Mouse (Mus musculus): ENCODE data around the gene Wdr27. TPM values are rescaled to one million over a fixed set of nuclear protein-coding genes. Genes with fewer than 3 reads are reported as not detected.

The Wdr27 gene
- total RNA-seq, 1 experiment: 2.0 TPM

DNA sequence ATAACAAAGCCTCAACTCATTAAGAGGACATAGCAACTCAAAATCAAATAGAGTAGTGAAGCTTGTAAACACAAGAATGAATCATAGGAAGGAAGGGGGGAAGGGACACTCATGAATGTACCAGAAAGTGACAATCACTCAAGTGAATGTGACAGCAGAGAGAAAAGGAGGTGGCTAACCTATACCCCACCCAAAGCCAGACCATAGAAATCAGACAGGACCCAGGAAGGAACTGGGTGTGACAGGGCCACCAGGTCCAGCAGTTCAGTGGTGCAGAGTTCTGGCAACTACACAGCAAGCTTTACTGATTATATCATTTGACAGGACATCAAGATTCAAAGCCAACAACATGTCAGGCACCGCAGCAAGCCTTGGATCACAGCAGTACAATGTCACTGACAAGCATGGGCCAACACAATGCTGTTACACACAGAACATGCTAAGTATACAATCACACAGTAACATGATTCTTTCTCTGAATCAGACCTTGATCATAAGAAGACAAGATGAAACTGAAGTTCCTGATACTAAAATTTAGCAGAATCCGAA, 68.2 kb downstream of the Wdr27 start:
- Histone ChIP-seq H3K9me3 (ENCODE audit: control insufficient read depth, insufficient read depth, low read depth, low read length) (0 out of 2 replicates have a peak, but pooled peaks cover 3% of the 10 kb centered on the region), H3K9ac (ENCODE audit: insufficient read depth, low read depth, low read length, poor library complexity, severe bottlenecking) (no peak overlapping the region), H3K4me3 (ENCODE audit: insufficient read depth in 1 of 2, low read depth in 1 of 2, low read length in 2 of 2, poor library complexity in 1 of 2, severe bottlenecking in 1 of 2) (no peak overlapping the region), H3K27ac (ENCODE audit: insufficient read depth, low read depth, low read length, poor library complexity, severe bottlenecking) (no peak overlapping the region), H3K36me3 (ENCODE audit: control insufficient read depth, insufficient read depth, low read length, poor library complexity, severe bottlenecking) (no peaks in the 10 kb centered on the region), H3K4me1 (ENCODE audit: control insufficient read depth in 2 of 2, insufficient read depth in 2 of 2, low read length in 2 of 2, poor library complexity in 1 of 2) (no peaks in the 10 kb centered on the region)
- TF ChIP-seq MAFK (IDR thresholded peaks at IDR 0.05; ENCODE audit: insufficient read depth, low read depth, low read length) (no peak), HCFC1 (IDR thresholded peaks at IDR 0.05; ENCODE audit: borderline replicate concordance, insufficient read depth, low read length) (no peak), ZC3H11A (IDR thresholded peaks at IDR 0.05; ENCODE audit: borderline replicate concordance, low read depth, low read length) (no peak), CHD2 (IDR thresholded peaks at IDR 0.05; ENCODE audit: low read depth, low read length) (no peak), ZNF384 (IDR thresholded peaks at IDR 0.05; ENCODE audit: low read depth, low read length) (no peak)
- no peak for DNase-seq (ENCODE audit: low read depth, low spot score)
- in situ Hi-C loops (cut with MboI; ENCODE audit: low sequenced_read_pairs in 2 of 2, unreplicated experiment in 2 of 2): no loop called here

DNA sequence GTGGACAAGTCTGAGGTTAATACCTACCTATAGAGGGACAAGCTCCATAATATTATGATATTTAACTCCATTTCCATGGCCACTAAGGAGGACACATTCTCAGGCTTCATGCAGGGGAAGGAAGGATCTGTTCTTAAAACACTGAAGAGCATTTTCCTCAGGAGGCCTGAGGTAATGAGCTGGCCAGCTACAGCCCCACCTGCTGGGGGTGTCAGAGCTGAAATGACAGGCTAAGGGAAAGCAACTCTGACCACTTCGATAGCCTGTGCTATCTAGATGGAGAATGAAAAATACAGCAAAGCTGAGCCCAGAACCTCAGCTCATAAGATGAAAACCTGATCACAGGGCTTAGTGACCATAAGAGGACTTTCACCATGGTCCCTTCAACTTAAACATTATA, 82.7 kb downstream of the Wdr27 start:
- in situ Hi-C loops (cut with MboI; ENCODE audit: low sequenced_read_pairs in 2 of 2, unreplicated experiment in 2 of 2): no loop called here
- no peak overlapping the region for H3K4me3 ChIP-seq (ENCODE audit: insufficient read depth in 1 of 2, low read depth in 1 of 2, low read length in 2 of 2, poor library complexity in 1 of 2, severe bottlenecking in 1 of 2)
- DNase-seq (ENCODE audit: low read depth, low spot score): no peak
- no peak overlapping the region for H3K9ac ChIP-seq (ENCODE audit: insufficient read depth, low read depth, low read length, poor library complexity, severe bottlenecking)
- no peaks in the 10 kb centered on the region for H3K4me1 ChIP-seq (ENCODE audit: control insufficient read depth in 2 of 2, insufficient read depth in 2 of 2, low read length in 2 of 2, poor library complexity in 1 of 2)
- no peak for TF ChIP-seq CHD2 (IDR thresholded peaks at IDR 0.05; ENCODE audit: low read depth, low read length)
- no peak for TF ChIP-seq ZC3H11A (IDR thresholded peaks at IDR 0.05; ENCODE audit: borderline replicate concordance, low read depth, low read length)
- TF ChIP-seq MAFK (IDR thresholded peaks at IDR 0.05; ENCODE audit: insufficient read depth, low read depth, low read length): no peak
- no peak for TF ChIP-seq ZNF384 (IDR thresholded peaks at IDR 0.05; ENCODE audit: low read depth, low read length)
- no peak for TF ChIP-seq HCFC1 (IDR thresholded peaks at IDR 0.05; ENCODE audit: borderline replicate concordance, insufficient read depth, low read length)
- H3K9me3 ChIP-seq (ENCODE audit: control insufficient read depth, insufficient read depth, low read depth, low read length): 0 out of 2 replicates have a peak, but pooled peaks cover 5% of the 10 kb centered on the region
- no peaks in the 10 kb centered on the region for H3K36me3 ChIP-seq (ENCODE audit: control insufficient read depth, insufficient read depth, low read length, poor library complexity, severe bottlenecking)
- H3K27ac ChIP-seq (ENCODE audit: insufficient read depth, low read depth, low read length, poor library complexity, severe bottlenecking): no peak overlapping the region

DNA sequence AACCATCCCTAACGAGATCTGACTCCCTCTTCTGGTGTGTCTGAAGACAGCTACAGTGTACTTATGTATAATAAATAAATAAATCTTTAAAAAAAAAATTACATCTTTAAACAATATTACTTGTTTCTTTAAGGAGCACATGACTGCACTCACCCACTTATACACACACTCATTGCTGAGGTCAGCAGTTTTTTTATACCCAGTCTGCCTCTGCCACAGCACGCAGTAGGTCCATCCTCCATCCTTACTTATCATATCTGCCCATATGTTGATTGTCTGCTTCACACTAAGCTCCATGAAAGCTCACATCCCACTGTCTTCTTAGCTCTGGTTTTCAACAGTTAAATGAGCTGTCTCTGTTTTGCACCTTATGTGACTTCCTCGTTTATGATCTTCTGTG, 95.2 kb downstream of the Wdr27 start:
- in situ Hi-C loops (cut with MboI; ENCODE audit: low sequenced_read_pairs in 2 of 2, unreplicated experiment in 2 of 2): no loop called here
- TF ChIP-seq MAFK (IDR thresholded peaks at IDR 0.05; ENCODE audit: insufficient read depth, low read depth, low read length): peak; percentile 79
- no peak for TF ChIP-seq ZNF384 (IDR thresholded peaks at IDR 0.05; ENCODE audit: low read depth, low read length)
- Histone ChIP-seq H3K9ac (ENCODE audit: insufficient read depth, low read depth, low read length, poor library complexity, severe bottlenecking) (no peak overlapping the region), H3K27ac (ENCODE audit: insufficient read depth, low read depth, low read length, poor library complexity, severe bottlenecking) (no peak overlapping the region), H3K36me3 (ENCODE audit: control insufficient read depth, insufficient read depth, low read length, poor library complexity, severe bottlenecking) (no peaks in the 10 kb centered on the region), H3K4me1 (ENCODE audit: control insufficient read depth in 2 of 2, insufficient read depth in 2 of 2, low read length in 2 of 2, poor library complexity in 1 of 2) (no peaks in the 10 kb centered on the region), H3K4me3 (ENCODE audit: insufficient read depth in 1 of 2, low read depth in 1 of 2, low read length in 2 of 2, poor library complexity in 1 of 2, severe bottlenecking in 1 of 2) (no peak overlapping the region), H3K9me3 (ENCODE audit: control insufficient read depth, insufficient read depth, low read depth, low read length) (no peaks in the 10 kb centered on the region)
- DNase-seq (ENCODE audit: low read depth, low spot score): no peak

DNA sequence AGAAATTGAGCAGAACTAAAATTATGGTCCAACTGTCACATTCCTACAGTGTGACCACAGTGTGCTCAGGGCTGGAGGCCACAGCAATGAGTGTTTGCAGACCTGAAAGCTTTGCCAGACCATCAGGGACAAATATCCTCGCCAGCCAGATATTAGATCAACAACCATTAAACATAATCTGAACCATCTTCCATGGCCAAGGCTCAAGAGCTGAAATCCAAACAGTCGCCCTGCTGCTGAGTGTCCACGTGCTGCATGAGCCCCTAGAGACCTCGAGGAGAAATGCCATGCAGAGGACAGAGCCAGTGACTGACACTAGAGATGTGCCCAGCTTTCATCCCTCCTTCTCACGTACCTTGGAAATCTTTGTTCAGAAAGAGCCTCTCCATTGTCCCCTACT, 96.1 kb downstream of the Wdr27 start:
- Histone ChIP-seq H3K9ac (ENCODE audit: insufficient read depth, low read depth, low read length, poor library complexity, severe bottlenecking) (no peak overlapping the region), H3K9me3 (ENCODE audit: control insufficient read depth, insufficient read depth, low read depth, low read length) (no peaks in the 10 kb centered on the region), H3K4me3 (ENCODE audit: insufficient read depth in 1 of 2, low read depth in 1 of 2, low read length in 2 of 2, poor library complexity in 1 of 2, severe bottlenecking in 1 of 2) (no peak overlapping the region), H3K36me3 (ENCODE audit: control insufficient read depth, insufficient read depth, low read length, poor library complexity, severe bottlenecking) (no peaks in the 10 kb centered on the region), H3K27ac (ENCODE audit: insufficient read depth, low read depth, low read length, poor library complexity, severe bottlenecking) (no peak overlapping the region), H3K4me1 (ENCODE audit: control insufficient read depth in 2 of 2, insufficient read depth in 2 of 2, low read length in 2 of 2, poor library complexity in 1 of 2) (no peaks in the 10 kb centered on the region)
- no peak for DNase-seq (ENCODE audit: low read depth, low spot score)
- in situ Hi-C loops (cut with MboI; ENCODE audit: low sequenced_read_pairs in 2 of 2, unreplicated experiment in 2 of 2): no loop called here
- TF ChIP-seq MAFK (IDR thresholded peaks at IDR 0.05; ENCODE audit: insufficient read depth, low read depth, low read length): no peak
- TF ChIP-seq ZC3H11A (IDR thresholded peaks at IDR 0.05; ENCODE audit: borderline replicate concordance, low read depth, low read length): no peak
- no peak for TF ChIP-seq HCFC1 (IDR thresholded peaks at IDR 0.05; ENCODE audit: borderline replicate concordance, insufficient read depth, low read length)
- no peak for TF ChIP-seq ZNF384 (IDR thresholded peaks at IDR 0.05; ENCODE audit: low read depth, low read length)
- TF ChIP-seq CHD2 (IDR thresholded peaks at IDR 0.05; ENCODE audit: low read depth, low read length): no peak

DNA sequence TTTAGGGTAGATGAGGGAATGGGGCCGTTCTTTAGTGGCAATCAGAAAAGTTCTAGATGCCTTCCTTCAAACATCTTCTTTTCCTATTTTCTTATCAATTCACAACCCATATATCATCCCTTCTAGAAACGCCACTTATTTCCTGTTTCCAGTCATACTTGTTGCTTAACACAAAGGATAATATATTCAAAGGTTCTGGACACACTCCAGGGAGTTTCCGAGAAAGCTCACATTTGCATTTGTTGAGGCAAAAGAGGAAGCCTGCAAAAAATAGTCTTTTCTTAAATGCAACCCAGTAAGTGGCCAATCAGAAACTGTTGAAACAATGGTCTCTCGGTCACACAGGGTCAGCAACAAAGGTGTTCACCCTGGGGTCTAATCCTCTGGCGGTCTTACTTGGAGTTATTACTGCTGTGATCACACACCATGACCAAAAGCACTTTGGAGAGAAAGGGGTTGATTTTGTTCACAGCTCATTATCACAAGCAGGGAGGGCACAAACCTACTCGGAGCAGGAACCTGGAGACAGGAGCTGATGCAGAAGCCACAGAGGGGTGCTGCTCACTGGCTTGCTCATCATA, 116.2 kb downstream of the Wdr27 start:
- DNase-seq (ENCODE audit: low read depth, low spot score): no peak
- Histone ChIP-seq H3K9ac (ENCODE audit: insufficient read depth, low read depth, low read length, poor library complexity, severe bottlenecking) (no peak overlapping the region), H3K27ac (ENCODE audit: insufficient read depth, low read depth, low read length, poor library complexity, severe bottlenecking) (no peak overlapping the region), H3K9me3 (ENCODE audit: control insufficient read depth, insufficient read depth, low read depth, low read length) (no peaks in the 10 kb centered on the region), H3K36me3 (ENCODE audit: control insufficient read depth, insufficient read depth, low read length, poor library complexity, severe bottlenecking) (no peaks in the 10 kb centered on the region), H3K4me1 (ENCODE audit: control insufficient read depth in 2 of 2, insufficient read depth in 2 of 2, low read length in 2 of 2, poor library complexity in 1 of 2) (no peaks in the 10 kb centered on the region), H3K4me3 (ENCODE audit: insufficient read depth in 1 of 2, low read depth in 1 of 2, low read length in 2 of 2, poor library complexity in 1 of 2, severe bottlenecking in 1 of 2) (no peak overlapping the region)
- TF ChIP-seq MAFK (IDR thresholded peaks at IDR 0.05; ENCODE audit: insufficient read depth, low read depth, low read length) (no peak), HCFC1 (IDR thresholded peaks at IDR 0.05; ENCODE audit: borderline replicate concordance, insufficient read depth, low read length) (no peak), ZNF384 (IDR thresholded peaks at IDR 0.05; ENCODE audit: low read depth, low read length) (no peak), CHD2 (IDR thresholded peaks at IDR 0.05; ENCODE audit: low read depth, low read length) (no peak), ZC3H11A (IDR thresholded peaks at IDR 0.05; ENCODE audit: borderline replicate concordance, low read depth, low read length) (no peak)
- in situ Hi-C loops (cut with MboI; ENCODE audit: low sequenced_read_pairs in 2 of 2, unreplicated experiment in 2 of 2): no loop called here

All from ES-E14 (cell line).